Mouse (Mus musculus): ENCODE measurements around the gene Zfp654. TPM values are rescaled to one million over a fixed set of nuclear protein-coding genes. Genes with fewer than 3 reads are reported as not detected.

The Zfp654 gene
- total and polyA plus RNA-seq, 3 experiments: 6.5 to 22.6 (median 7.1) TPM

GRCm38 (mm10) chr16:64885547-64885946, 34.1 kb upstream of the Zfp654 start:
- in situ Hi-C loops (cut with MboI; ENCODE audit: low pct_ligation_motif_present, low pct_unique_long_range_greater_than_20kb, low sequenced_read_pairs): no loop called here
- Histone ChIP-seq H3K9ac (ENCODE audit: insufficient read depth, low read depth) (no peak overlapping the region), H3K27me3 (replicated peaks) (no peaks in the 10 kb centered on the region)

GRCm38 (mm10) chr16:64885142-64885541, 33.7 kb upstream of the Zfp654 start:
- TF ChIP-seq JUND (conservative IDR thresholded peaks at IDR 0.05; ENCODE audit: low read depth, low read length) (no peak), ZMIZ1 (IDR thresholded peaks at IDR 0.05; ENCODE audit: low read depth, low read length) (no peak), POLR2A (IDR thresholded peaks at IDR 0.05; ENCODE audit: low read depth, low read length) (no peak), ZNF384 (IDR thresholded peaks at IDR 0.05; ENCODE audit: low read depth, low read length) (no peak), RAD21 (IDR thresholded peaks at IDR 0.05; ENCODE audit: low read depth, low read length) (no peak), UBTF (IDR thresholded peaks at IDR 0.05; ENCODE audit: low read depth, low read length) (no peak), NRF1 (IDR thresholded peaks at IDR 0.05; ENCODE audit: low read depth, low read length) (no peak), BHLHE40 (IDR thresholded peaks at IDR 0.05; ENCODE audit: low read depth, low read length) (no peak), SMC3 (IDR thresholded peaks at IDR 0.05; ENCODE audit: low read depth, low read length) (no peak), MAZ (IDR thresholded peaks at IDR 0.05; ENCODE audit: low read depth, low read length) (no peak), NELFE (IDR thresholded peaks at IDR 0.05; ENCODE audit: low read depth, low read length) (no peak)
- no peak for DNase-seq (ENCODE audit: extremely low read depth)
- Histone ChIP-seq H3K27me3 (replicated peaks) (no peaks in the 10 kb centered on the region), H3K4me3 (replicated peaks in 1 of 3; ENCODE audit: low read depth in 2 of 3, low read length in 2 of 3, poor library complexity in 1 of 3) (no peak overlapping the region), H3K27ac (ENCODE audit: insufficient read depth, low read depth) (no peak overlapping the region; the same call in 1 of the 2 replicates), H3K4me2 (ENCODE audit: insufficient read depth, low read depth, poor library complexity, severe bottlenecking) (no peak overlapping the region), H3K9me3 (replicated peaks; ENCODE audit: low read length) (peaks cover 9% of the 10 kb centered on the region), H3K36me3 (replicated peaks in 1 of 2; ENCODE audit: control insufficient read depth in 1 of 2, insufficient read depth in 1 of 2, low read length in 1 of 2) (no peaks in the 10 kb centered on the region), H3K4me1 (ENCODE audit: control insufficient read depth in 1 of 2, insufficient read depth in 2 of 2) (peaks cover 2 to 9% of the 10 kb centered on the region in 2 experiments; a peak in 3 of 4 replicates), H3K79me2 (replicated peaks; ENCODE audit: control insufficient read depth, extremely low read depth, insufficient read depth, poor library complexity, severe bottlenecking) (no peaks in the 10 kb centered on the region), H3K9ac (ENCODE audit: insufficient read depth, low read depth) (no peak overlapping the region)
- dilution Hi-C loops (cut with MboI; ENCODE audit: extremely low pct_ligation_motif_present, extremely low pct_unique_long_range_greater_than_20kb, low sequenced_read_pairs) (no loop called here), in situ Hi-C loops (cut with MboI; ENCODE audit: low pct_ligation_motif_present, low pct_unique_long_range_greater_than_20kb, low sequenced_read_pairs) (no loop called here)

More at GRCm38 (mm10) chr16:64885547-64885946, 34.1 kb upstream of the Zfp654 start:
- Histone ChIP-seq H3K4me3 (replicated peaks in 1 of 3; ENCODE audit: low read depth in 2 of 3, low read length in 2 of 3, poor library complexity in 1 of 3) (no peak overlapping the region), H3K4me1 (ENCODE audit: control insufficient read depth in 1 of 2, insufficient read depth in 2 of 2) (peaks cover 2 to 9% of the 10 kb centered on the region in 2 experiments; a peak in 3 of 4 replicates), H3K27ac (ENCODE audit: insufficient read depth, low read depth) (no peak overlapping the region), H3K4me2 (ENCODE audit: insufficient read depth, low read depth, poor library complexity, severe bottlenecking) (no peak overlapping the region), H3K79me2 (replicated peaks; ENCODE audit: control insufficient read depth, extremely low read depth, insufficient read depth, poor library complexity, severe bottlenecking) (no peaks in the 10 kb centered on the region), H3K36me3 (replicated peaks in 1 of 2; ENCODE audit: control insufficient read depth in 1 of 2, insufficient read depth in 1 of 2, low read length in 1 of 2) (no peaks in the 10 kb centered on the region), H3K9me3 (replicated peaks; ENCODE audit: low read length) (peaks cover 9% of the 10 kb centered on the region)
- no peak for DNase-seq (ENCODE audit: extremely low read depth)
- no peak for TF ChIP-seq CHD1 (IDR thresholded peaks at IDR 0.05; ENCODE audit: low read depth, low read length)
- dilution Hi-C loops (cut with MboI; ENCODE audit: extremely low pct_ligation_motif_present, extremely low pct_unique_long_range_greater_than_20kb, low sequenced_read_pairs): no loop called here

GRCm38 (mm10) chr16:64884420-64884838, 33.0 kb upstream of the Zfp654 start:
- Histone ChIP-seq H3K4me1 (ENCODE audit: control insufficient read depth in 1 of 2, insufficient read depth in 2 of 2) (peaks cover 2 to 9% of the 10 kb centered on the region in 2 experiments; a peak in 3 of 4 replicates), H3K9me3 (replicated peaks; ENCODE audit: low read length) (peaks cover 7% of the 10 kb centered on the region), H3K36me3 (replicated peaks in 1 of 2; ENCODE audit: control insufficient read depth in 1 of 2, insufficient read depth in 1 of 2, low read length in 1 of 2) (no peaks in the 10 kb centered on the region), H3K4me2 (ENCODE audit: insufficient read depth, low read depth, poor library complexity, severe bottlenecking) (no peak overlapping the region), H3K4me3 (replicated peaks in 1 of 3; ENCODE audit: low read depth in 2 of 3, low read length in 2 of 3, poor library complexity in 1 of 3) (no peak overlapping the region), H3K79me2 (replicated peaks; ENCODE audit: control insufficient read depth, extremely low read depth, insufficient read depth, poor library complexity, severe bottlenecking) (no peaks in the 10 kb centered on the region), H3K27ac (ENCODE audit: insufficient read depth, low read depth) (no peak overlapping the region), H3K27me3 (replicated peaks) (no peaks in the 10 kb centered on the region), H3K9ac (ENCODE audit: insufficient read depth, low read depth) (no peak overlapping the region)
- dilution Hi-C loops (cut with MboI; ENCODE audit: extremely low pct_ligation_motif_present, extremely low pct_unique_long_range_greater_than_20kb, low sequenced_read_pairs) (no loop called here), in situ Hi-C loops (cut with MboI; ENCODE audit: low pct_ligation_motif_present, low pct_unique_long_range_greater_than_20kb, low sequenced_read_pairs) (no loop called here)
- DNase-seq (ENCODE audit: extremely low read depth): no peak
- TF ChIP-seq RAD21 (IDR thresholded peaks at IDR 0.05; ENCODE audit: low read depth, low read length): no peak
- no peak for TF ChIP-seq ZC3H11A (IDR thresholded peaks at IDR 0.05; ENCODE audit: low read depth, low read length)
- TF ChIP-seq UBTF (IDR thresholded peaks at IDR 0.05; ENCODE audit: low read depth, low read length): no peak
- no peak for TF ChIP-seq ZNF384 (IDR thresholded peaks at IDR 0.05; ENCODE audit: low read depth, low read length)
- no peak for TF ChIP-seq NELFE (IDR thresholded peaks at IDR 0.05; ENCODE audit: low read depth, low read length)
